Mouse (Mus musculus): ENCODE measurements around the gene Slit3. TPM values are rescaled to one million over a fixed set of nuclear protein-coding genes. Genes with fewer than 3 reads are reported as not detected.

The Slit3 gene
- total and polyA plus RNA-seq, 3 experiments, result 0.55 to 4.8 (median 2.8) TPM

DNA sequence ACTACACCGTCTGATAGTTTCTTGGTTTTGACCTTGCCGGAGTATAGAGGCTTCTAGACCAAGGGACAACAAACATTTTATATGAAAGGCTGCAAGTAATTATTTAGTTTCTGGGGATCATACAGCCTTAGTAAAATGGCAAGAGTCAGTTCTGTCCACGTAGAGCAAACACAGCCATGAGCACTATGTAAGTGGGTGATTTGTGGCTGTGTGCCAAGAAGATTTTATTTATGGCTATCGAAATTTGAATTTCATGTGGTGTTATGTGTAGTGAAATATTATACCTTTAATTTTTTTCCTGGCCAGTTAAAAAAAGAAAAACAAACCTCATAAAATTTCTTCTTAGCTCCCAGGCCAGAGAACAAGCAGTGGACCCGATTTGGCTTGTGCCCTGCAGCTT is 33.4 kb downstream of the Slit3 start:
- Histone ChIP-seq H3K4me1 (ENCODE audit: control insufficient read depth in 1 of 2, insufficient read depth in 2 of 2) (peaks cover 2 to 13% of the 10 kb centered on the region in 2 experiments; a peak in 3 of 4 replicates), H3K9ac (ENCODE audit: insufficient read depth, low read depth) (no peak overlapping the region), H3K9me3 (replicated peaks; ENCODE audit: low read length) (no peaks in the 10 kb centered on the region), H3K79me2 (replicated peaks; ENCODE audit: control insufficient read depth, extremely low read depth, insufficient read depth, poor library complexity, severe bottlenecking) (no peaks in the 10 kb centered on the region), H3K27ac (ENCODE audit: insufficient read depth, low read depth) (no peak overlapping the region), H3K4me3 (replicated peaks in 1 of 3; ENCODE audit: low read depth in 2 of 3, low read length in 2 of 3, poor library complexity in 1 of 3) (no peak overlapping the region), H3K27me3 (replicated peaks) (no peaks in the 10 kb centered on the region), H3K36me3 (replicated peaks in 1 of 2; ENCODE audit: control insufficient read depth in 1 of 2, insufficient read depth in 1 of 2, low read length in 1 of 2) (no peaks in the 10 kb centered on the region), H3K4me2 (ENCODE audit: insufficient read depth, low read depth, poor library complexity, severe bottlenecking) (no peak overlapping the region)
- dilution Hi-C loops (cut with MboI; ENCODE audit: extremely low pct_ligation_motif_present, extremely low pct_unique_long_range_greater_than_20kb, low sequenced_read_pairs), result no loop called here
- no peak for DNase-seq (ENCODE audit: extremely low read depth)
- TF ChIP-seq ZKSCAN1 (IDR thresholded peaks at IDR 0.05; ENCODE audit: borderline replicate concordance, low read depth, low read length) (no peak), ZNF384 (IDR thresholded peaks at IDR 0.05; ENCODE audit: low read depth, low read length) (no peak), RAD21 (IDR thresholded peaks at IDR 0.05; ENCODE audit: low read depth, low read length) (no peak), UBTF (IDR thresholded peaks at IDR 0.05; ENCODE audit: low read depth, low read length) (no peak), NELFE (IDR thresholded peaks at IDR 0.05; ENCODE audit: low read depth, low read length) (no peak), MYC (IDR thresholded peaks at IDR 0.05; ENCODE audit: low read depth, low read length) (no peak), MAFK (IDR thresholded peaks at IDR 0.05; ENCODE audit: insufficient replicate concordance, low read length) (no peak), POLR2AphosphoS2 (IDR thresholded peaks at IDR 0.05; ENCODE audit: low read depth, low read length) (no peak), CTCF (conservative IDR thresholded peaks at IDR 0.05 in 1 of 2, IDR thresholded peaks at IDR 0.05 in 1 of 2; ENCODE audit: low read depth in 2 of 2, low read length in 2 of 2) (no peak), USF2 (conservative IDR thresholded peaks at IDR 0.05; ENCODE audit: low read depth, low read length) (no peak), ZMIZ1 (IDR thresholded peaks at IDR 0.05; ENCODE audit: low read depth, low read length) (no peak), MXI1 (IDR thresholded peaks at IDR 0.05; ENCODE audit: low read depth, low read length) (no peak)
- in situ Hi-C loops (cut with MboI; ENCODE audit: low pct_ligation_motif_present, low pct_unique_long_range_greater_than_20kb, low sequenced_read_pairs), result no loop called here

DNA sequence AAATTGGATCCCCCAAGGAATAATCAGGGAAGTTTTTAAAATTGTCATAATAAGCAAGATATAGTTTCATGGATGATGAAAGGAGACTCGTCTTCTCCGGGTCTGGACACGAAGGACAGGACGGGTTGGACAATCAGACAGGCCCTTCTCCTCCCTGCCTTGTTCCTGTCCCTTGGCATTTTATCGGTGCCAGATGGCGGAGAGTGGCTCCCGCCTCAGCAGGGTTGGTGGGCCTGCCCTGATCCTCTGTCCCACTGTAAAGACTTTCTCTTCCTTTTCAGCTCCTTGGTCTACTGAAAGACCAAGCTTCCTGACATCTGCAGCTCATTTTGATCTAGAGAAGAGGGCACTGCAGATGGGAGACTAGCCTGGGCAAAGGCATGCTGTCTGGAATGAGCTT is 34.3 kb downstream of the Slit3 start:
- H3K9ac ChIP-seq (ENCODE audit: insufficient read depth, low read depth), result no peak overlapping the region
- H3K9me3 ChIP-seq (replicated peaks; ENCODE audit: low read length), result no peaks in the 10 kb centered on the region
- dilution Hi-C loops (cut with MboI; ENCODE audit: extremely low pct_ligation_motif_present, extremely low pct_unique_long_range_greater_than_20kb, low sequenced_read_pairs), result no loop called here
- TF ChIP-seq RCOR1 (conservative IDR thresholded peaks at IDR 0.05; ENCODE audit: low read depth, low read length), result no peak
- TF ChIP-seq POLR2AphosphoS2 (IDR thresholded peaks at IDR 0.05; ENCODE audit: low read depth, low read length), result no peak
- TF ChIP-seq GABPA (IDR thresholded peaks at IDR 0.05; ENCODE audit: insufficient replicate concordance, low read depth, low read length), result no peak
- TF ChIP-seq JUN (IDR thresholded peaks at IDR 0.05; ENCODE audit: insufficient read depth, low read depth, low read length), result no peak
- no peak for TF ChIP-seq TCF12 (IDR thresholded peaks at IDR 0.05; ENCODE audit: low read depth, low read length)
- TF ChIP-seq ETS1 (conservative IDR thresholded peaks at IDR 0.05; ENCODE audit: low read depth, low read length), result no peak
- no peak for TF ChIP-seq SMC3 (IDR thresholded peaks at IDR 0.05; ENCODE audit: low read depth, low read length)
- no peak for TF ChIP-seq ELF1 (IDR thresholded peaks at IDR 0.05; ENCODE audit: low read depth, low read length)
- no peak for TF ChIP-seq MEF2A (IDR thresholded peaks at IDR 0.05; ENCODE audit: borderline replicate concordance, low read depth, low read length)
- H3K27me3 ChIP-seq (replicated peaks), result no peaks in the 10 kb centered on the region
- no peak for DNase-seq (ENCODE audit: extremely low read depth)
- in situ Hi-C loops (cut with MboI; ENCODE audit: low pct_ligation_motif_present, low pct_unique_long_range_greater_than_20kb, low sequenced_read_pairs), result no loop called here
- H3K4me2 ChIP-seq (ENCODE audit: insufficient read depth, low read depth, poor library complexity, severe bottlenecking), result no peak overlapping the region
- no peaks in the 10 kb centered on the region for H3K79me2 ChIP-seq (replicated peaks; ENCODE audit: control insufficient read depth, extremely low read depth, insufficient read depth, poor library complexity, severe bottlenecking)
- no peak overlapping the region for H3K4me3 ChIP-seq (replicated peaks in 1 of 3; ENCODE audit: low read depth in 2 of 3, low read length in 2 of 3, poor library complexity in 1 of 3)
- H3K36me3 ChIP-seq (replicated peaks in 1 of 2; ENCODE audit: control insufficient read depth in 1 of 2, insufficient read depth in 1 of 2, low read length in 1 of 2), result no peaks in the 10 kb centered on the region
- H3K27ac ChIP-seq (ENCODE audit: insufficient read depth, low read depth), result no peak overlapping the region
- peaks cover 2 to 13% of the 10 kb centered on the region in 2 experiments; a peak in 3 of 4 replicates for H3K4me1 ChIP-seq (ENCODE audit: control insufficient read depth in 1 of 2, insufficient read depth in 2 of 2)
